Mouse (Mus musculus): ENCODE measurements at regions not wholly inside any gene's neighbourhood (a gene's known extent, or its start where the extent isn't known, plus 50 kb on each side); places are given as distances from the start of the nearest gene placed in this dataset.

DNA sequence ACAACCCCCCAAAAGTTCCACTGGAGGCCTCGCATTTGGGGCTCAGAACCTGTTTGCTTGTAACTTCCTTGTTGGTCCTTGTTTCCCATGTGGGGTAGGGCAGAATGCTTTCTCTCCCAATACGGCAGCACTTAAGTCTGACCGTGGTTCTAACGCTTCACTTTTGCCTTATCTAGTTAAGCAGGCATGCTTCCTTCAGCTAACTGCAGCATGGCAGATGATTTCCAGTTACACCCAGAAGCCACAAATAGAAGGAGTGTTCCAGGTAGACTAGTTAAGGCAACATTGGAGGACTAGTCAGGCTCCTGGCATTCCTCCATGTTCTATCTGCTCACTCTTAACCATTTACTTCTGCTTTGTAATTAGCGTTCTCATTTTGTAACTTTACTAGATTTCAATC, 144.4 kb upstream of the Atp1b1 start:
- no peak for TF ChIP-seq POLR2A (IDR thresholded peaks at IDR 0.05; ENCODE audit: low read depth, low read length)
- no peak for TF ChIP-seq CTCF (IDR thresholded peaks at IDR 0.05; ENCODE audit: borderline replicate concordance, insufficient read depth, low read length)
